Mouse (Mus musculus): ENCODE data around the gene 4931440F15Rik. TPM values are rescaled to one million over a fixed set of nuclear protein-coding genes. Genes with fewer than 3 reads are reported as not detected.

The 4931440F15Rik gene
- polyA plus RNA-seq, 1 experiment from 2014 or later: 0.20 TPM

GRCm38 (mm10) chr11:29801432-29802427, 23.7 kb downstream of the 4931440F15Rik start:
- WGBS: 77% methylated on average over 2 of the region's 2 CpGs
- no peak overlapping the region for H3K27ac ChIP-seq (replicated peaks in 1 of 2; ENCODE audit: control insufficient read depth in 1 of 2, insufficient read depth in 1 of 2, low read depth in 2 of 2, low read length in 2 of 2)
- no peaks in the 10 kb centered on the region for H3K27me3 ChIP-seq (ENCODE audit: control insufficient read depth, insufficient read depth, low read length)
- no peak overlapping the region for H3K4me3 ChIP-seq (ENCODE audit: control insufficient read depth in 1 of 2, insufficient read depth in 1 of 2, low read depth in 1 of 2, low read length in 2 of 2)
- H3K4me1 ChIP-seq (ENCODE audit: control insufficient read depth in 2 of 2, insufficient read depth in 2 of 2, low read length in 2 of 2): no peaks in the 10 kb centered on the region
- no peaks in the 10 kb centered on the region for H3K36me3 ChIP-seq (ENCODE audit: control insufficient read depth, insufficient read depth, low read length)
- H3K9me3 ChIP-seq (ENCODE audit: control insufficient read depth, low read length): no peaks in the 10 kb centered on the region
- no peak overlapping the region for H3K9ac ChIP-seq (ENCODE audit: low read length)
- no peak for ATAC-seq (ENCODE audit: insufficient number of reproducible peaks, insufficient read depth, low FRiP score, low read depth)
- H3K4me2 ChIP-seq (ENCODE audit: low read length): no peak overlapping the region

GRCm38 (mm10) chr11:29799839-29800238, 25.6 kb downstream of the 4931440F15Rik start:
- 69% methylated on average over 1 of the region's 1 CpGs for WGBS
- no peak overlapping the region for H3K9ac ChIP-seq (ENCODE audit: low read length)

GRCm38 (mm10) chr11:29795106-29795505, 30.4 kb downstream of the 4931440F15Rik start:
- 32% methylated on average over 6 of the region's 6 CpGs for WGBS
- Histone ChIP-seq H3K4me2 (ENCODE audit: low read length) (no peak overlapping the region), H3K4me3 (ENCODE audit: control insufficient read depth in 1 of 2, insufficient read depth in 1 of 2, low read depth in 1 of 2, low read length in 2 of 2) (no peak overlapping the region), H3K4me1 (ENCODE audit: control insufficient read depth in 2 of 2, insufficient read depth in 2 of 2, low read length in 2 of 2) (peaks cover 3 to 18% of the 10 kb centered on the region in 2 experiments), H3K36me3 (ENCODE audit: control insufficient read depth, insufficient read depth, low read length) (no peaks in the 10 kb centered on the region), H3K27ac (replicated peaks in 1 of 2; ENCODE audit: control insufficient read depth in 1 of 2, insufficient read depth in 1 of 2, low read depth in 2 of 2, low read length in 2 of 2) (peak overlapping the region in 1 of 2 experiments; percentile 29; a peak in 2 of 4 replicates), H3K27me3 (ENCODE audit: control insufficient read depth, insufficient read depth, low read length) (no peaks in the 10 kb centered on the region), H3K9ac (ENCODE audit: low read length) (no peak overlapping the region), H3K9me3 (ENCODE audit: control insufficient read depth, low read length) (no peaks in the 10 kb centered on the region)
- no peak for ATAC-seq (ENCODE audit: insufficient number of reproducible peaks, insufficient read depth, low FRiP score, low read depth)

More at GRCm38 (mm10) chr11:29799839-29800238, 25.6 kb downstream of the 4931440F15Rik start:
- H3K36me3 ChIP-seq (ENCODE audit: control insufficient read depth, insufficient read depth, low read length): no peaks in the 10 kb centered on the region
- H3K4me3 ChIP-seq (ENCODE audit: control insufficient read depth in 1 of 2, insufficient read depth in 1 of 2, low read depth in 1 of 2, low read length in 2 of 2): no peak overlapping the region
- H3K4me2 ChIP-seq (ENCODE audit: low read length): no peak overlapping the region
- H3K9me3 ChIP-seq (ENCODE audit: control insufficient read depth, low read length): no peaks in the 10 kb centered on the region
- H3K4me1 ChIP-seq (ENCODE audit: control insufficient read depth in 2 of 2, insufficient read depth in 2 of 2, low read length in 2 of 2): peaks cover 0 to 7% of the 10 kb centered on the region in 2 experiments; a peak in 1 of 4 replicates
- no peak for ATAC-seq (ENCODE audit: insufficient number of reproducible peaks, insufficient read depth, low FRiP score, low read depth)
- H3K27ac ChIP-seq (replicated peaks in 1 of 2; ENCODE audit: control insufficient read depth in 1 of 2, insufficient read depth in 1 of 2, low read depth in 2 of 2, low read length in 2 of 2): no peak overlapping the region
- no peaks in the 10 kb centered on the region for H3K27me3 ChIP-seq (ENCODE audit: control insufficient read depth, insufficient read depth, low read length)

DNA sequence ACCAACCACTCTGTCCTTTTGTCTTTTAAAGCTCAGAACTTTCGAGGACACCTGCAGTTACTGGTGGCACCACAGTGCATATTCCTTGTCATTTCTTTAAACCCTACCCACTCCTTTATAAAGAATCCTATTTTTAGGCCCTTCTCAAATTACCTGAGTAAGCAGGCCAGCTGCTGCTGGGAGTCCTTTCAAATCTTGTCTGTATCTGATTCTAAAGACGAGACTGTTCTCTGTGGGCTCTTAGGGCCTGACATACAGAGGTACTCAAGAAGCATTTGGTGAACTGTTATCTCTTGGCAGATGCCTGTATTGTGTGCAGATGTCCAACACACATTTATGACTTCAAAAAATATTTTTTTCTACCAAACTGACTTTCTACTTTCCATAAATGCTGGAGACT, 31.0 kb downstream of the 4931440F15Rik start:
- WGBS: 22% methylated on average over 2 of the region's 2 CpGs
- peaks cover 3 to 18% of the 10 kb centered on the region in 2 experiments for H3K4me1 ChIP-seq (ENCODE audit: control insufficient read depth in 2 of 2, insufficient read depth in 2 of 2, low read length in 2 of 2)
- H3K4me3 ChIP-seq (ENCODE audit: control insufficient read depth in 1 of 2, insufficient read depth in 1 of 2, low read depth in 1 of 2, low read length in 2 of 2): no peak overlapping the region
- H3K4me2 ChIP-seq (ENCODE audit: low read length): no peak overlapping the region
- H3K27ac ChIP-seq (replicated peaks in 1 of 2; ENCODE audit: control insufficient read depth in 1 of 2, insufficient read depth in 1 of 2, low read depth in 2 of 2, low read length in 2 of 2): peak overlapping the region in 1 of 2 experiments; percentile 29; a peak in 2 of 4 replicates
- H3K9me3 ChIP-seq (ENCODE audit: control insufficient read depth, low read length): no peaks in the 10 kb centered on the region
- no peak overlapping the region for H3K9ac ChIP-seq (ENCODE audit: low read length)
- ATAC-seq (ENCODE audit: insufficient number of reproducible peaks, insufficient read depth, low FRiP score, low read depth): no peak
- no peaks in the 10 kb centered on the region for H3K36me3 ChIP-seq (ENCODE audit: control insufficient read depth, insufficient read depth, low read length)
- H3K27me3 ChIP-seq (ENCODE audit: control insufficient read depth, insufficient read depth, low read length): no peaks in the 10 kb centered on the region

DNA sequence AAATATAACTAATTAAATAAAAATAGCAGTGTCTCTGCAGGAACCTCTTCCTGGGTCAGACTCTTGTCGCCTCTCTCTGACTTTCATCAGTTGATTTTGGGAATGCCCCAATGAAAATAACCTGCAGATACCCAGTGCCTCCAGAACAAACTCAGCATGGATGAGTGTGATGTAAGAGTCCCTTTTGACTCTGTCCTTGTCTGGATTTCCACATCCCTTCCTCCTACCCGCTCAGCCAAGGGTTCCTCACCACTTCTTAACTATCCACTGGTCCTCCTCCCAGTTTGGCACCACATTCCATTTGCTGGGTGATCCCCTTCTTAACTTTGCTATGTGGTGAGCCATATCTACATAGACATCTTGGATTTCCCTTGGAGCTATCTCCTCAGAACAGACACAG, 34.7 kb downstream of the 4931440F15Rik start:
- H3K9me3 ChIP-seq (ENCODE audit: control insufficient read depth, low read length): no peaks in the 10 kb centered on the region
- no peak overlapping the region for H3K4me3 ChIP-seq (ENCODE audit: control insufficient read depth in 1 of 2, insufficient read depth in 1 of 2, low read depth in 1 of 2, low read length in 2 of 2)
- H3K4me1 ChIP-seq (ENCODE audit: control insufficient read depth in 2 of 2, insufficient read depth in 2 of 2, low read length in 2 of 2): peaks cover 5 to 20% of the 10 kb centered on the region in 2 experiments
- 71% methylated on average over 2 of the region's 2 CpGs for WGBS
- H3K36me3 ChIP-seq (ENCODE audit: control insufficient read depth, insufficient read depth, low read length): no peaks in the 10 kb centered on the region
- no peaks in the 10 kb centered on the region for H3K27me3 ChIP-seq (ENCODE audit: control insufficient read depth, insufficient read depth, low read length)
- H3K4me2 ChIP-seq (ENCODE audit: low read length): no peak overlapping the region
- no peak overlapping the region for H3K9ac ChIP-seq (ENCODE audit: low read length)
- no peak for ATAC-seq (ENCODE audit: insufficient number of reproducible peaks, insufficient read depth, low FRiP score, low read depth)
- H3K27ac ChIP-seq (replicated peaks in 1 of 2; ENCODE audit: control insufficient read depth in 1 of 2, insufficient read depth in 1 of 2, low read depth in 2 of 2, low read length in 2 of 2): no peak overlapping the region

DNA sequence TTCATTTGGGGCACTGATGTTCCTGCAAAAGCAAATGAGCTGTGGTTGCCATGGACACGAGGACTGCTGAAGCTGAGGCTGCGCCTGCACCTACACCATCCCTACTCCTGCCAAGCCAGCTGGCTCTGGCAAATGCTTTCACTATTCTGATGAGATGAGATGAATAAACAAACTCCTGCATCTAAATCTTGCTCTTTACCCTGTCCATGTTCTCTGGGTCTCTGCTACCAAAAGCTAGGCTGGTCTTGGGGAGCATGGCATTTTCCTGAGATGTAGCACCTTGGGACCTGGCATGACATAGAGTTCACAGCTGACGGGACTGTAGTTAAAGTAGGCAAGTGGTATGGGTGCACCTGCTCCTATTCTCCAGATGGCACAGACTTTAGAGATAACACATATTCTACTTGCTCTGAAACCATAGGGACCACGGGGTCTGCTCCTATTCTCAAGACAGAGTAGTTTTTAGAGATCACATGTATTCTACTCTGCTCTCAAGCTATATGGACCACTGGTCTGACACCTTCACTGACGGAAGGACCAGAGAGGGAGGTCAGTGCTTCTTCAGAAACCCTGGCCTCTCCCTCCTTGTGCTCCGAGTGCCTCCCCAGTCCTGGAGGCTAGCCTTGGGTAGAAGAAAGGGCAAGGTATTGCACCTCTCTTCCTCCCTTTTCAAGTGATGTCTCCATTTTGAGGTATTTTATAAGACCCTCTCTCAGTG, 36.4 kb downstream of the 4931440F15Rik start:
- 74% methylated on average over 6 of the region's 6 CpGs for WGBS
- H3K4me3 ChIP-seq (ENCODE audit: control insufficient read depth in 1 of 2, insufficient read depth in 1 of 2, low read depth in 1 of 2, low read length in 2 of 2): no peak overlapping the region
- no peak for ATAC-seq (ENCODE audit: insufficient number of reproducible peaks, insufficient read depth, low FRiP score, low read depth)
- H3K9me3 ChIP-seq (ENCODE audit: control insufficient read depth, low read length): no peaks in the 10 kb centered on the region
- no peak overlapping the region for H3K27ac ChIP-seq (replicated peaks in 1 of 2; ENCODE audit: control insufficient read depth in 1 of 2, insufficient read depth in 1 of 2, low read depth in 2 of 2, low read length in 2 of 2)
- H3K27me3 ChIP-seq (ENCODE audit: control insufficient read depth, insufficient read depth, low read length): no peaks in the 10 kb centered on the region
- H3K9ac ChIP-seq (ENCODE audit: low read length): no peak overlapping the region
- no peak overlapping the region for H3K4me2 ChIP-seq (ENCODE audit: low read length)
- H3K4me1 ChIP-seq (ENCODE audit: control insufficient read depth in 2 of 2, insufficient read depth in 2 of 2, low read length in 2 of 2): peaks cover 2 to 6% of the 10 kb centered on the region in 2 experiments
- H3K36me3 ChIP-seq (ENCODE audit: control insufficient read depth, insufficient read depth, low read length): no peaks in the 10 kb centered on the region

DNA sequence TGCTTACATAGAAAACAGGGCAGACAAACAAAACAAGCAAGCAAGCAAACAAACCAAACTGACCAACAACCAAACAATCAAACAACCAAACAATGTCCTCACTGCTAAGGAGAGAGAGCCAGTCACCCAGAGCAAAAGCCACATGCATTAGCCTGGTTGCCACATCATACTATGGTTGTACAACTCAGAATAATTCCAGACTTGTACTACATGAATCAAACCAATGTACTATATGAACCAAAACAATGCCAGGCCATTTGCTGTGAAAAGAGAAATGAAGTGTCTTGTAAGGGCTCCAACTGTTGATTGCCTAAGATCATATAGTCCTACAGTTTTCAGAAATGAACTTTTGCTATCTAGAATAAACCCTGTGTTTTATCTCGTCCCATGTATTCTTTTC, 37.0 kb downstream of the 4931440F15Rik start:
- H3K4me2 ChIP-seq (ENCODE audit: low read length): no peak overlapping the region
- H3K27ac ChIP-seq (replicated peaks in 1 of 2; ENCODE audit: control insufficient read depth in 1 of 2, insufficient read depth in 1 of 2, low read depth in 2 of 2, low read length in 2 of 2): no peak overlapping the region
- WGBS: 69% methylated on average over 1 of the region's 1 CpGs
- no peaks in the 10 kb centered on the region for H3K27me3 ChIP-seq (ENCODE audit: control insufficient read depth, insufficient read depth, low read length)
- no peaks in the 10 kb centered on the region for H3K9me3 ChIP-seq (ENCODE audit: control insufficient read depth, low read length)
- ATAC-seq (ENCODE audit: insufficient number of reproducible peaks, insufficient read depth, low FRiP score, low read depth): no peak
- peaks cover 2% of the 10 kb centered on the region in 2 experiments; a peak in 2 of 4 replicates for H3K4me1 ChIP-seq (ENCODE audit: control insufficient read depth in 2 of 2, insufficient read depth in 2 of 2, low read length in 2 of 2)
- H3K4me3 ChIP-seq (ENCODE audit: control insufficient read depth in 1 of 2, insufficient read depth in 1 of 2, low read depth in 1 of 2, low read length in 2 of 2): no peak overlapping the region
- no peaks in the 10 kb centered on the region for H3K36me3 ChIP-seq (ENCODE audit: control insufficient read depth, insufficient read depth, low read length)
- no peak overlapping the region for H3K9ac ChIP-seq (ENCODE audit: low read length)
